Mouse (Mus musculus) heart, postnatal 0 days (tissue): ENCODE results near the gene Gm47996. TPM values are rescaled to one million over a fixed set of nuclear protein-coding genes. Genes with fewer than 3 reads are reported as not detected.

ENCODE experiments used
- ATAC-seq: fragments of 200-750 bp; cut with Nextera tagmentation; 2 replicates; pipeline ENCODE4 v1.8.0; 2017; ENCODE audit warnings: low read depth, moderate number of reproducible peaks, moderate library complexity; ENCODE audit not compliant: insufficient read depth
- DNase-seq: peaks from one replicate; pipeline ENCODE4 v3.0.0-alpha.2; 2016; ENCODE audit warnings: low spot score
- H3K27ac ChIP-seq: fragments of 300-500 bp; sonication (generic); 2 replicates; pipeline ENCODE4 v1.5.1; 2014; ENCODE audit warnings: low read depth, mild to moderate bottlenecking
- H3K27me3 ChIP-seq: fragments of 300-500 bp; sonication (generic); 2 replicates; pipeline ENCODE4 v1.6.1; 2014; ENCODE audit warnings: low read length, mixed read lengths; ENCODE audit not compliant: control insufficient read depth, insufficient read depth
- H3K36me3 ChIP-seq: fragments of 300-500 bp; sonication (generic); replicated peaks from 2 replicates; pipeline ENCODE4 v1.6.1; 2014; ENCODE audit warnings: low read length, mixed read lengths; ENCODE audit not compliant: control insufficient read depth, insufficient read depth
- H3K4me1 ChIP-seq: fragments of 300-500 bp; sonication (generic); 2 replicates; pipeline ENCODE4 v1.6.1; 2014; ENCODE audit warnings: antibody characterized with exemption; ENCODE audit not compliant: control insufficient read depth, insufficient read depth
- H3K4me2 ChIP-seq: fragments of 300-500 bp; sonication (generic); 2 replicates; pipeline ENCODE4 v1.6.1; 2014; ENCODE audit warnings: low read depth, mild to moderate bottlenecking, low read length, moderate library complexity
- H3K4me3 ChIP-seq: fragments of 300-500 bp; sonication (generic); 2 replicates; pipeline ENCODE4 v1.5.1; 2014; ENCODE audit warnings: low read depth, low read length
- H3K9ac ChIP-seq: fragments of 300-500 bp; sonication (generic); replicated peaks from 2 replicates; pipeline ENCODE4 v1.6.1; 2014; ENCODE audit warnings: low read depth, low read length, mixed read lengths
- H3K9me3 ChIP-seq: fragments of 300-500 bp; sonication (generic); replicated peaks from 2 replicates; pipeline ENCODE4 v1.6.1; 2016; ENCODE audit warnings: low read length; ENCODE audit not compliant: control insufficient read depth
- CTCF ChIP-seq: IDR thresholded peaks from 2 replicates; pipeline ENCODE4 v1.5.1; 2016; ENCODE audit warnings: antibody characterized with exemption, control low read depth, low read depth
- EP300 ChIP-seq: IDR thresholded peaks from 2 replicates; pipeline ENCODE4 v1.6.1; 2016; ENCODE audit warnings: antibody characterized with exemption, low read depth
- WGBS: fragments of 180-500 bp; shearing (Covaris S2); extraction: QIAGEN DNeasy Blood & Tissue Kit; methylation state at CpG from one replicate; pipeline ENCODE4 v1.1.7; 2014; 5-methylcytosine and 5-hydroxymethylcytosine counted together
- polyA plus RNA-seq: library from polyadenylated mRNA; unstranded; fragments of >200 nt; fragmentation: Nextera tagmentation; extraction: Ambion mirVana; gene quantifications from 2 replicates; pipeline ENCODE4 v1.2.1, GENCODE M21; 2015
- total RNA-seq: library from RNA; depleted of rRNA; stranded (reverse); fragments of >200 nt; gene quantifications from 2 replicates; pipeline ENCODE4 v1.2.3, GENCODE M21; 2014; ENCODE audit warnings: low replicate concordance; rRNA removed

The Gm47996 gene
- total and polyA plus RNA-seq, 2 experiments from 2014 or later: not detected

- Histone ChIP-seq H3K4me3 (no peak overlapping the region), H3K4me2 (no peak overlapping the region), H3K9me3 (no peaks in the 10 kb centered on the region), H3K36me3 (no peaks in the 10 kb centered on the region), H3K4me1 (no peaks in the 10 kb centered on the region; the same call in 1 of the 2 replicates), H3K27me3 (no peaks in the 10 kb centered on the region), H3K27ac (no peak overlapping the region), H3K9ac (no peak overlapping the region)
- no peak for ATAC-seq
- TF ChIP-seq EP300: no peak
- TF ChIP-seq CTCF: no peak
- 63% methylated on average over 8 of the region's 8 CpGs for WGBS
- no peak for DNase-seq
Measured at GRCm38 (mm10) chr1:151259061-151259460, 49.1 kb downstream of the Gm47996 start.

Other genes starting within 250 kb of the Gm47996 start
- gene Hmcn1, start 216.7 kb upstream of the Gm47996 start, total RNA-seq: 51.0 and 59.2 TPM in 2 replicates
- gene Hmcn1, start 216.7 kb upstream of the Gm47996 start, polyA plus RNA-seq: 18.3 and 18.9 TPM in 2 replicates
- gene Gm47985, start 27.6 kb upstream of the Gm47996 start, total RNA-seq: 0.08 and 0.23 TPM in 2 replicates
- 0.25 and 0.42 TPM in 2 replicates for gene Gm47985, start 27.6 kb upstream of the Gm47996 start, polyA plus RNA-seq
- gene Gm8947, start 17.8 kb upstream of the Gm47996 start, total RNA-seq: not detected in 2 replicates
- 0.10 TPM in 1 of 2 replicates, not detected in the other for gene Gm8947, start 17.8 kb upstream of the Gm47996 start, polyA plus RNA-seq
- gene Gm47995, start 11.7 kb upstream of the Gm47996 start, total RNA-seq: 1.4 TPM in 1 of 2 replicates, not detected in the other
- gene Gm47995, start 11.7 kb upstream of the Gm47996 start, polyA plus RNA-seq: not detected in 2 replicates
- not detected in 2 replicates for gene 3110040M04Rik, start 6.0 kb upstream of the Gm47996 start, total RNA-seq
- gene 3110040M04Rik, start 6.0 kb upstream of the Gm47996 start, polyA plus RNA-seq: not detected in 2 replicates
- 385 and 413 TPM in 2 replicates for gene Ivns1abp, start 134.3 kb downstream of the Gm47996 start, total RNA-seq
- 272 and 278 TPM in 2 replicates for gene Ivns1abp, start 134.3 kb downstream of the Gm47996 start, polyA plus RNA-seq
- 2.9 and 18.1 TPM in 2 replicates for gene Swt1, start 218.3 kb downstream of the Gm47996 start, total RNA-seq
- gene Swt1, start 218.3 kb downstream of the Gm47996 start, polyA plus RNA-seq: 15.9 TPM in 2 replicates
- gene Trmt1l, start 218.4 kb downstream of the Gm47996 start, total RNA-seq: 10.7 and 12.7 TPM in 2 replicates
- 24.2 and 26.8 TPM in 2 replicates for gene Trmt1l, start 218.4 kb downstream of the Gm47996 start, polyA plus RNA-seq